Mouse (Mus musculus) MEL (cell line): ENCODE measurements around the gene Lhx2. TPM values are rescaled to one million over a fixed set of nuclear protein-coding genes. Genes with fewer than 3 reads are reported as not detected.

Experiments used
- DNase-seq: peaks from one replicate; pipeline ENCODE4 v3.0.0; 2011; ENCODE audit warnings: low read depth, low spot score
- H3K27ac ChIP-seq: 2 replicates; pipeline ENCODE4 v1.5.1; 2012; ENCODE audit warnings: low read depth, mild to moderate bottlenecking, control low read depth, low read length, moderate library complexity; ENCODE audit not compliant: control insufficient read depth
- H3K27me3 ChIP-seq, 2 experiments: fragments of 150-350 bp in 1 of 2; sonication (generic) in 1 of 2; 2 replicates each; pipeline ENCODE4 v1.6.1; 2012; ENCODE audit warnings: low read length in 2 of 2, mild to moderate bottlenecking in 2 of 2, improper control_type of control experiment in 1 of 2, moderate library complexity in 1 of 2; ENCODE audit not compliant: insufficient read depth in 2 of 2, control insufficient read depth in 1 of 2
- H3K36me3 ChIP-seq, 2 experiments: 2 replicates each; pipeline ENCODE4 v1.6.1; 2012 to 2014; ENCODE audit warnings: low read length in 2 of 2, improper control_type of control experiment in 1 of 2, inconsistent platforms in 1 of 2, mild to moderate bottlenecking in 1 of 2; ENCODE audit not compliant: insufficient read depth in 2 of 2, control insufficient read depth in 1 of 2
- H3K4me1 ChIP-seq, 2 experiments: fragments of 150-350 bp in 1 of 2; sonication (generic) in 1 of 2; 2 replicates each; pipeline ENCODE4 v1.6.1; 2012; ENCODE audit warnings: low read length in 2 of 2, improper control_type of control experiment in 1 of 2, mild to moderate bottlenecking in 1 of 2; ENCODE audit not compliant: insufficient read depth in 2 of 2, control insufficient read depth in 1 of 2
- H3K4me3 ChIP-seq, 2 experiments: fragments of 150-350 bp in 1 of 2; sonication (generic) in 1 of 2; 2 replicates each; pipeline ENCODE4 v1.5.1; 2012; ENCODE audit warnings: low read depth in 2 of 2, low read length in 2 of 2, mild to moderate bottlenecking in 2 of 2, moderate library complexity in 2 of 2, control low read depth in 1 of 2, improper control_type of control experiment in 1 of 2; ENCODE audit not compliant: control insufficient read depth in 1 of 2, insufficient read depth in 1 of 2
- H3K79me2 ChIP-seq: 2 replicates; pipeline ENCODE4 v1.6.1; 2012; ENCODE audit warnings: mild to moderate bottlenecking, low read length, moderate library complexity; ENCODE audit not compliant: control insufficient read depth, poor library complexity, insufficient read depth
- H3K9ac ChIP-seq: 2 replicates; pipeline ENCODE4 v1.6.1; 2012; ENCODE audit warnings: low read depth, mild to moderate bottlenecking, control low read depth, low read length, moderate library complexity; ENCODE audit not compliant: control insufficient read depth, poor library complexity, severe bottlenecking
- H3K9me3 ChIP-seq: fragments of 150-350 bp; sonication (generic); replicated peaks from 2 replicates; pipeline ENCODE4 v1.6.1; 2012; ENCODE audit warnings: mild to moderate bottlenecking, low read length, improper control_type of control experiment, moderate library complexity; ENCODE audit not compliant: insufficient read depth
- CHD1 ChIP-seq: IDR thresholded peaks from 2 replicates; pipeline ENCODE4 v1.6.1; 2012; ENCODE audit warnings: low read depth, mild to moderate bottlenecking, inconsistent platforms, low read length, improper control_type of control experiment
- CHD2 ChIP-seq: IDR thresholded peaks from 2 replicates; pipeline ENCODE4 v1.6.1; 2011; ENCODE audit warnings: low read length, improper control_type of control experiment
- CTCF ChIP-seq, 3 experiments: IDR thresholded peaks in 2 of 3; conservative IDR thresholded peaks in 1 of 3; 2 replicates each; pipeline ENCODE4 v1.5.1; 2011 to 2012; ENCODE audit warnings: low read length in 3 of 3, low read depth in 2 of 3, mild to moderate bottlenecking in 2 of 3, improper control_type of control experiment in 1 of 3, inconsistent platforms in 1 of 3, mixed read lengths in 1 of 3, moderate library complexity in 1 of 3; ENCODE audit not compliant: control insufficient read depth in 1 of 3, insufficient read depth in 1 of 3, poor library complexity in 1 of 3, severe bottlenecking in 1 of 3
- EP300 ChIP-seq, 2 experiments: IDR thresholded peaks; 2 replicates each; pipeline ENCODE4 v1.6.1; 2011; ENCODE audit warnings: improper control_type of control experiment in 2 of 2, low read length in 2 of 2, low read depth in 1 of 2, mild to moderate bottlenecking in 1 of 2
- ETS1 ChIP-seq: IDR thresholded peaks from 2 replicates; pipeline ENCODE4 v1.6.1; 2012; ENCODE audit warnings: low read depth, mild to moderate bottlenecking, inconsistent platforms, low read length, improper control_type of control experiment, moderate library complexity
- GATA1 ChIP-seq: IDR thresholded peaks from 2 replicates; pipeline ENCODE4 v1.6.1; 2011; ENCODE audit warnings: low read depth, low read length, improper control_type of control experiment
- MAFK ChIP-seq: IDR thresholded peaks from 2 replicates; pipeline ENCODE4 v1.6.1; 2011; ENCODE audit warnings: low read depth, mild to moderate bottlenecking, low read length, improper control_type of control experiment, borderline replicate concordance
- MAZ ChIP-seq: IDR thresholded peaks from 2 replicates; pipeline ENCODE4 v1.6.1; 2012; ENCODE audit warnings: low read depth, mild to moderate bottlenecking, inconsistent platforms, low read length, improper control_type of control experiment
- MEF2A ChIP-seq: IDR thresholded peaks from 2 replicates; pipeline ENCODE4 v1.6.1; 2014; ENCODE audit warnings: low read depth, mild to moderate bottlenecking, inconsistent platforms, low read length, improper control_type of control experiment; ENCODE audit not compliant: poor library complexity, insufficient replicate concordance, severe bottlenecking; ENCODE audit errors: extremely low read depth
- MXI1 ChIP-seq: IDR thresholded peaks from 2 replicates; pipeline ENCODE4 v1.6.1; 2011; ENCODE audit warnings: mild to moderate bottlenecking, low read depth, low read length, improper control_type of control experiment
- NRF1 ChIP-seq: IDR thresholded peaks from 2 replicates; pipeline ENCODE4 v1.6.1; 2014; ENCODE audit warnings: low read depth, mild to moderate bottlenecking, inconsistent platforms, low read length, improper control_type of control experiment, moderate library complexity; ENCODE audit not compliant: poor library complexity, insufficient read depth, severe bottlenecking
- POLR2A ChIP-seq, 2 experiments: IDR thresholded peaks; 2 replicates each; pipeline ENCODE4 v1.6.1; 2011 to 2012; ENCODE audit warnings: low read length in 2 of 2, mild to moderate bottlenecking in 2 of 2, control low read depth in 1 of 2, improper control_type of control experiment in 1 of 2, low read depth in 1 of 2, moderate library complexity in 1 of 2; ENCODE audit not compliant: control insufficient read depth in 1 of 2, insufficient read depth in 1 of 2, poor library complexity in 1 of 2
- SIN3A ChIP-seq: IDR thresholded peaks from 2 replicates; pipeline ENCODE4 v1.6.1; 2012; ENCODE audit warnings: low read length, improper control_type of control experiment, inconsistent platforms
- SMC3 ChIP-seq: IDR thresholded peaks from 2 replicates; pipeline ENCODE4 v1.6.1; 2011; ENCODE audit warnings: low read depth, low read length, improper control_type of control experiment
- TCF12 ChIP-seq: IDR thresholded peaks from 2 replicates; pipeline ENCODE4 v1.6.1; 2014; ENCODE audit warnings: low read depth, mild to moderate bottlenecking, inconsistent platforms, low read length, improper control_type of control experiment, moderate library complexity
- ZKSCAN1 ChIP-seq: IDR thresholded peaks from 2 replicates; pipeline ENCODE4 v1.6.1; 2012; ENCODE audit warnings: low read depth, mild to moderate bottlenecking, inconsistent platforms, low read length, improper control_type of control experiment, moderate library complexity
- ZNF384 ChIP-seq: IDR thresholded peaks from 2 replicates; pipeline ENCODE4 v1.6.1; 2012; ENCODE audit warnings: low read depth, mild to moderate bottlenecking, inconsistent platforms, low read length, improper control_type of control experiment
- polyA plus RNA-seq, 2 experiments: library from polyadenylated mRNA; stranded (reverse) in 1 of 2; unstranded in 1 of 2; fragments of >175 nt in 1 of 2; fragments of >200 nt in 1 of 2; gene quantifications; 2 replicates each; pipeline versions ENCODE4 v1.2.1 to v1.2.4; 2012; ENCODE audit warnings: low replicate concordance in 2 of 2, low read depth in 1 of 2; ENCODE audit not compliant: insufficient read length in 2 of 2, insufficient read depth in 1 of 2, missing spikeins in 1 of 2
- total RNA-seq: library from RNA; depleted of rRNA; stranded (reverse); fragments of 300-350 nt; gene quantifications from 2 replicates; pipeline ENCODE4 v1.2.3, GENCODE M21; 2012; rRNA removed

The Lhx2 gene
- total and polyA plus RNA-seq, 3 experiments = 0.12 TPM; not detected in 2

GRCm38 (mm10) chr2:38412599-38413177 is 73.6 kb downstream of the Lhx2 start:
- DNase-seq = no peak
- H3K79me2 ChIP-seq = no peaks in the 10 kb centered on the region
- no peaks in the 10 kb centered on the region for H3K4me1 ChIP-seq
- H3K9ac ChIP-seq = no peak overlapping the region
- H3K36me3 ChIP-seq = no peaks in the 10 kb centered on the region
- H3K27ac ChIP-seq = no peak overlapping the region
- TF ChIP-seq MEF2A = no peak
- no peak for TF ChIP-seq EP300 (IDR thresholded peaks at IDR 0.05; ENCODE audit: low read depth in 1 of 2, low read length in 2 of 2)
- TF ChIP-seq MAFK = no peak
- no peak for TF ChIP-seq NRF1
- no peak for TF ChIP-seq SMC3
- no peak for TF ChIP-seq CHD1
- TF ChIP-seq POLR2A (IDR thresholded peaks at IDR 0.05; ENCODE audit: control insufficient read depth in 1 of 2, insufficient read depth in 1 of 2, low read depth in 1 of 2, low read length in 2 of 2, poor library complexity in 1 of 2) = no peak
- no peak for TF ChIP-seq ZKSCAN1
- TF ChIP-seq GATA1 = no peak
- TF ChIP-seq ETS1 = no peak
- no peak for TF ChIP-seq ZNF384
- no peak for TF ChIP-seq TCF12
- TF ChIP-seq CTCF (IDR thresholded peaks at IDR 0.05 in 2 of 3, conservative IDR thresholded peaks at IDR 0.05 in 1 of 3; ENCODE audit: control insufficient read depth in 1 of 3, insufficient read depth in 1 of 3, low read depth in 2 of 3, low read length in 3 of 3, poor library complexity in 1 of 3, severe bottlenecking in 1 of 3) = no peak
- TF ChIP-seq, all 39 proteins: peak for 0
- Histone ChIP-seq H3K9me3 (no peaks in the 10 kb centered on the region), H3K4me3 (no peak overlapping the region), H3K27me3 (peaks cover 0 to 1% of the 10 kb centered on the region in 2 experiments; a peak in 1 of 4 replicates)

GRCm38 (mm10) chr2:38417970-38418369 is 78.9 kb downstream of the Lhx2 start:
- Histone ChIP-seq H3K9ac (no peak overlapping the region), H3K4me1 (no peaks in the 10 kb centered on the region)
- TF ChIP-seq SIN3A (peak; percentile 100), CHD2 (no peak), MAZ (no peak), CTCF (IDR thresholded peaks at IDR 0.05 in 2 of 3, conservative IDR thresholded peaks at IDR 0.05 in 1 of 3; ENCODE audit: control insufficient read depth in 1 of 3, insufficient read depth in 1 of 3, low read depth in 2 of 3, low read length in 3 of 3, poor library complexity in 1 of 3, severe bottlenecking in 1 of 3) (0 out of 6 replicates have a peak, but pooled peaks of 1 of the 3 experiments have one; percentile 2), MXI1 (peak; percentile 92)
- TF ChIP-seq, all 39 proteins: peak for 3
- Histone ChIP-seq H3K27me3 (peaks cover 0 to 3% of the 10 kb centered on the region in 2 experiments; a peak in 2 of 4 replicates), H3K36me3 (no peaks in the 10 kb centered on the region), H3K9me3 (no peaks in the 10 kb centered on the region), H3K27ac (no peak overlapping the region), H3K79me2 (no peaks in the 10 kb centered on the region), H3K4me3 (no peak overlapping the region)
- peak; percentile 63 for DNase-seq

Other genes starting within 250 kb of the Lhx2 start
- 4.8 and 5.0 TPM in 2 replicates for gene Dennd1a, start 51.9 kb upstream of the Lhx2 start, total RNA-seq
- 10 to 100 TPM in 1 of 2 experiments, not detected in 1; 21.8 TPM for gene Dennd1a, start 51.9 kb upstream of the Lhx2 start, polyA plus RNA-seq
- 3.5 and 3.7 TPM in 2 replicates for gene Nek6, start 172.4 kb downstream of the Lhx2 start, total RNA-seq
- gene Nek6, start 172.4 kb downstream of the Lhx2 start, polyA plus RNA-seq = 1 to 10 TPM in 1 of 2 experiments, not detected in 1; 5.4 TPM